Mouse (Mus musculus) left cerebral cortex, adult 9 months (tissue): Measurements from ENCODE around the gene Ndufs3.

ENCODE experiments used
- DNase-seq, 2 experiments: peaks; one replicate each; pipeline ENCODE4 v3.0.0; 2022; ENCODE audit warnings: low spot score in 2 of 2

Ndufs3 gene

GRCm38 (mm10) chr2:90850401-90850800 lies 54.2 kb downstream of the Ndufs3 start:
- no peak for DNase-seq

- no peak for DNase-seq
Observed at GRCm38 (mm10) chr2:90848331-90848730, 56.3 kb downstream of the Ndufs3 start.

- DNase-seq: no peak
Observed at GRCm38 (mm10) chr2:90847681-90848050, 57.0 kb downstream of the Ndufs3 start.

GRCm38 (mm10) chr2:90846955-90847680 lies 57.5 kb downstream of the Ndufs3 start, which contains the start of gene Mtch2:
Gene Mtch2, plus strand, starts transcription at chr2:90847155.
- peak; percentile 97 for DNase-seq

- DNase-seq: no peak
Observed at GRCm38 (mm10) chr2:90846597-90846954, 58.1 kb downstream of the Ndufs3 start.

- no peak for DNase-seq
Observed at GRCm38 (mm10) chr2:90846171-90846570, 58.5 kb downstream of the Ndufs3 start.

- DNase-seq: no peak
Observed at GRCm38 (mm10) chr2:90845234-90845633, 59.4 kb downstream of the Ndufs3 start.
